Mouse (Mus musculus) lung, postnatal 14 days (tissue): ENCODE measurements around the gene Lrrc8d.
A peak's percentile ranks its signal among the peaks of the same experiment; 100 is the strongest.

Experiments
- DNase-seq: peaks from one replicate; pipeline ENCODE4 v3.0.0; 2021

Lrrc8d gene

DNA sequence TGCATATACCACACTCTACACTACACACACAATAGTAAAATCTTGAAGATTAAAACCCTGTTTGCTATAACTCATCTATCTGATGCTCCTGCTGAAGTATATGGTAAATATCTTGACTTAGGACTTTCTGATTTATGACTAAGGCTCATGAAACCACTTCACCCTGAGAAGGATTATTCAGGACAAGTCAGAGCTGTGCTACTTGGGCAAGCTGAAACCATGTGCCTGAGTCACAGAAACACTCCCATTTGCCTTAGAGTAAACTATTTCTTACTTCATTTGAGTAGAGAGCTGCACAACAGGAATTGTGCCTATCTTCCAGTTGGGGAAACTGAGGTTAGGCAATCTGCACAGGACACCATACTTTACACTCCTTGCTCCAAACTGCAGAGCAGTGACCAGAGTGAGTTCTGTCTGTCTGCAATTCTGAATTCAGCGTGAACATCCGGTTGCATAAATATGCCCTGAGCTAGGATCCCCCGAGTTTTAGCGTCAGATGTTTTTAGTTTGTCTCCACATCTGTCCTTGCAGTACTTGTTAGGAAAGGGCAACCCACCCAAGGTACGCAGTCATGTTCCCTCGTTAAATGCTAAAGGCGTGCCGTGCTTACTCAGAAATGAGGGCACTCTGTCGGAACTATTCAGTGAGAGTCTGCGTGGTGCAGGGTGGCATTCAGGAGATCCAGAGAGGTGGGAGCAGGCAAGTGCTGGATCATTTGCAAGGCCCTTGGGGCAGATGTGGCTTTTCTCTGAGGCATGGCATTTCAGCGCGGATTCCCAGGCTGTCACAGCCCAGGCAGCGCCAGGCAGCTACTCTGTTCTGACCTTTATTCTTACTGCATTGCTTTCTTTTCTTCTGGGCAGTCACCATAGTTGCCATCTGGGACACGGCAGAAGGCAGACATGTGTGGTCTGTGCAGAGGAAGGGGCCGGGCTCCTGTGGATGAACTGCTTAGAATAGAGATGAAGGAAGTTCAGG, 123.0 kb downstream of the Lrrc8d start:
- DNase-seq: no peak

DNA sequence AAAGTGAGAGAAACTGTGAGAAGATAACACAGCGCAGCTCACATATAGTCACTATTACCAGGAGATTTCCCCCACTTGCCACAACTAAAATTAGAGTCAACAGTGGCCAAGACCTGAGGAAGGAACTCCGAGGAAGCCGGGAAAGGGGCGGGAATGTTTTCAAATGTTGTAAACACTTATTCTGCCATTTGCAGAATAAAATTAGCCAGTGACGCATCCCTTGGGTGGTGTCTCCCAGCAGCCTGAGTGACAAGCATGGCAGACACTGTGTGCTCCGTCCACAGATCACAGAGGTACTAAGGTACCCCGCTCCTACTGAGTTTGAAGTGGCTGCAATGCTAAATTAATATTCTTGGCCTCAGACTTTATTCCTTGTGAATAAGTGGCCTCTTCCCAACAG, 124.5 kb downstream of the Lrrc8d start:
- DNase-seq: peak; percentile 65

DNA sequence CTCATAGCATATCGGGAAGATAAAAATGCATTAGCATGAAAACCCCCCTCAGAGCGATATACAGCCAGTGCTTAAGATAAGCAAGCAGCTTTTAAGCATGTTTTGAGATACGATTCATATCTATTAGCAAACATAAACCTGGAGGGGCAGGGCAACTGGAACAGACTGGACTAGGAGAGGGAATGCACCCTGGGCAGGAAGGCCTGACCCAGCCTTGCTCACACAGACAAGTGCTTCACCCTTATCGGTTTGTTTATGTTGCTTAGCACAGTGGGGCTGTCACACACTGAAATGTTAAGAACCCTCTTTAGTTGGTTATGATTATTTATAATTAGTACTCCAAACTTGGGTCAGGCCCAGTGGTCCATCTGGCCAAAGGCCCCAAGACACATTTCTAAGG, 125.1 kb downstream of the Lrrc8d start:
- peak; percentile 37 for DNase-seq

DNA sequence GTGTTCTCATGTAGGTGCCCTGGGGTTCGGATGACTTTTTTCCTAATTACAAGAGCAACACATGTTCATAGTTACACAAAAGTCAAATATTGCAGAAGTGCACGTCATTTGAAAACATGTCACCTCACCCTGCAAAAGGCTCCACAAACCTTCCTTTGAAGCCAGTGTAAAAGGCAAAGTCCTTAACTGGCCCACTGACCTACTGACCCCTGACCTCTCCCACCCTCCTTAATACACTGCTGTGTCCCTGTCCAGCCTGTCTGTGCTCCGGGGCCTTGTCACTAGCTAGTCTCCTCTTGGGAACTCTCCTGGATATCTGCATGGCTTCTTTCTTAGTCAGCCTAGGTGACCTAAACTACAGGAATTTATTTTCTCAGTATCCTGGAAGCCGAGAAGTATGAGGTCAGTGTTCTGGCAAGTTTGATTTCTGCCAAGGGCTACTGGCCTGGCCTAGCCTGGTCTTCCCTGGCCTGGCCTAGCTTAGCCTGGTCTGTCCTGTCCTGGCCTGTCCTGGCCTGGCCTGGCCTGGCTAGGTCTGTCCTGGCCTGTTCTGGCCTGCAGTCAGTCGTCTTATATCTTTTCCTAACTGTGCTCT, 127.2 kb downstream of the Lrrc8d start:
- no peak for DNase-seq

DNA sequence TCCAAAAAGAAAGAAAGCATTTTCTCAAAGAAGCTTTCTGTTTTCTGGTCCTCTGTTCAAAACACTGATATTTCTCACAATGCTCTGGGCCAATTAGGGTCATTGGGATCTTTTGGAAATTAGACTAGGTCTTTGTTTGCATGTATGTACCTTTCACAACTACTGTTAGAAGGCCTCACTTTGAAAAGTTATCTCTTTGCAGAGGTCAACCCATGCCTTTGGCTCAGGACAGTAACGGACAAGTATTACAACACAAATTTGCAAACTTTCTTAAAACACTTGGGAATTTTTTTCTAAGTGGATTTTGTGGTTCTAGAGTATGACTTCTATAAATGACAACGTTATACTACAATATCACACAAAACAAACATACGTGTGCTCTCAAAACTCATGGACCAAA, 128.3 kb downstream of the Lrrc8d start:
- no peak for DNase-seq

DNA sequence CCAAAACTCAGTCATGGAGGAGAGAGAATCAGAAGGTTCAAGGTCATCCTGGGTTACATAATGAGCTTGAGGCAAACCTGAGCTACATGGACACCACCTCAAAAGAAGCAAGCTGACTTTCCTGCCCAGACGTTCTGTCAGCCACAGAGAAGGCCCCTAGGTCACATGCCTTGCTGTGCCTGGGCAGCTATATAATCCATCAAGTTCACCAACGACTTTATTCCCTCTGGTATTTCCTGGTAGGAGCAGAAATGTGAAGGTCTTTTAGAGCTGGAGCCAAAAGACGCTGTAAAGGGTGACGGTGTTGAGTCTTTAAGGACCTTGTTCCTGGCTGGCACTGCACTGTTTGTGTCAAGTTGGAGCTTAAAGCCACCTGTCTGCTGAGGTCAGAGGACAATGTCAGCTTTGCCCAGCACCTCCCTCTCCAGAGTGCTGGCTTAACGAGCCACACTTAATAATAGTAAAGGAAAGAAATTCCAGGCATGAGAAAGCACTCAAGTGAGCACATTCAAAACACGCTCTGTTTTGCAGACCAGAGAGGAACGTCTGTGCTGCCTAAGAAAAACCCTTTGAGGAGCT, 129.3 kb downstream of the Lrrc8d start:
- DNase-seq: no peak

DNA sequence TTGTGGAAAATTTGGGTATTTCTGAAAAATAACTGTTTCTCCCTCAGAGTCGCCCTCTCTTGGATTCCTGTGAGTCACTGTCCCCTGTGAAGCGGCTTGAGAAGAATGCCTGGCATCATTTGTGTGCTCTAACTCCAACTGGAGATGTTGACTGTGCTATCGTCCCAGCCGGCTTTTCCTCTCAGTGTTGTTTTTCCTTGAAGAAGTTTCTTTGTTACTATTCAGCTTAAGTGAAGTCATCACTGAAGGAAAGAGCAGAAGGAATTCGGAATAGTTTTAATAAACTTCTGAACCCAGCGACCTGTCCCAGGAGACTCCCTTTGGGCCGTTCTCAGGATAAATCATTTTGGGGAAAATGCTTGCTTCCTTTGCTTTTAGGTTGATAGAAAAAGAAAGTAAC, 132.4 kb downstream of the Lrrc8d start:
- DNase-seq: no peak

DNA sequence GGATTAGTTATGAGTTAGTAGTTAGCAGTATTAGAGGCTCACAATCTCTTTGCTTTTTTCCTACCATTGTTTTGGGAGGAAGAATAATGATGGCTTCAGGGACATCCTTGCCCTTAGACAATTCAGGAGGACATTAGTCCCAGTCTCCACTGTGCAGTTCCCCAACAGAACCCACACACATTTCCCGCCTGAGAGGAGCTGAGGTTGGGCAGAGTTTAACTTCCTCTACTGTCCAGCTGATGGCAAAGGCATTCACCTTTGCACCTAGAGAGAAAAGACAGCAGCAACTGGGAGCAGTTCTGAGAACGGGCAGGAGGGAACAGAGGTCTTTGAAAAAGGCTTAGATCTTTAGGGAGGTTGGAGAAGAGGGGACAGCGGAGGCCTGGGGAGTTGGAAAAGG, 134.2 kb downstream of the Lrrc8d start:
- DNase-seq: no peak

DNA sequence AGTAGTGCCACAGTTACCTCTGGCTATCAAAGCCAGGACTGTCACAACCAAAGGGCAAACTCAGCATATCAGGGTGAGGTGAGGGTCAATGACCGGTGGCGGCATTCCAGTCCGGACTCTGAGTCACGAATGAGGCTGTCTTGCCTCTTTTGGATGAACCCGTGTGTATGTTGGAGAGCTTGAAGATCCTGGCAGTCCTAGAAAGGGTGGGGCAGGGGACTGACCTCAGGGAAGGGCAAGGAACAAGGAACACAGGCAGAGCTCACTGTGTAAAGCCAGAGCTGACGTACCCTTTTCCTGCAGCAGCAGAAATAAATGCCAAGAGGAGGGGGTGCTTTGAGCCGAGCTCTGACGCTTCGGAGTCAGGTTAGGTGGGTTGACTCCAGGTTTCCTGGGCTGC, 136.2 kb downstream of the Lrrc8d start:
- DNase-seq: no peak

DNA sequence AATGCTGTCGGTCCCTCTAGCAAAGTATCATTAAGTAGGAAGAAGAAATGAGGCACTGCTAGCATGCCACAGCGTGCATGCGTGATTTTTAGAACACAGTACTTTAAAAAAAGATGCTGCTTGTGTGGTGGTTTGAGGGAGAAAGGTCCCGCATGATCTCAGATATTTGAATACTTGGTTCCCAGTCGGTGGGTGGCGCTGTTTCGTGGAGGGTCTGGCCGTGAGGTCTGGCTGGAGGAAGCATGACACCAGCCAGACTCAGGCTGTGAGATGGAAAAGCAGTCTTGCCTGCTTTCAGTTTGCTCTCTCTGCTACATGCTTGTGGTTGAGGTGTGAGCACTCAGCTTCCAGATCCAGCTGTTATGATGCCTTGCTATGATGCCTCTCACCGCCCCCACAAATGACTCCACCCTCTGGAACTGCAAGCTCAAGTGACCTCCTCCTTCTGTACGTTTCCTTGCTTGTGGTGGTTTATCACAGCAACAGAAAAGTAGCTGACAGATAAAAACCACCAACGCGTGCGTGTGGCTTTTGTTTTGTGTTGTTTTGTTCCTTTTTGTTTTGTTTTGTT, 140.1 kb downstream of the Lrrc8d start:
- DNase-seq: no peak

DNA sequence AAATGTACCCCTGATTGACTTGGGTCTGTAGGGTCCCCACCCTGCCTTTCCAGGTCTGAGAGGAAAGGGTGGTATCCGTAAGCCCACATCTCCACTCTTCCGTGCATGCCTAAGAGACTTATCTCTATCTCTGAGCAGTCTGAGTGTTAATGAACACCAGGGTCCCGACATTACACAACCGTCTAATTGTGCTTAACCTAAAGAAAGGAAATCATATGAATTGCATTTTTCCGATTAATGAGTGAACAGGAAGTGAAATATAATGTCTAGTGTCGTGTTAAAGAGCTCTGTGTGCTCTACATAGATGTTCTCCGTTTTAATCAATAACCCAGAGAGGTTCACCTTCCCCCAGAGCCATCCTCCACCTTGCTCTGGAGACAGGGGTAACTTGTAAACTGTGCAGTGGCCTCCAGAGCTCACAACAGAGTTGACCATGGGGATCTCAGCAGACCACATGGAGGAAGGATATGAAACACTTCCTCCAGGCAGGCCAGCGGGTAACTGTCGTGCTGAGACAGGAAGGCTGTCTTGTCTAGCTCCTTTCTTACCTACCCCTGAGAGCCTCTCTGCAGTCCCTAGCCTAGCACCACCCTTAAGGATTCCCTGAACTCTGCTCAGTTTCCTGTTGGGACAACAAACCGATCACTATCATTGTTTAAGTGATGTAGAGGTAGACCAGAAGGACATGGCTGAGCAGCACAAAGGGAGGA, 144.4 kb downstream of the Lrrc8d start:
- no peak for DNase-seq

DNA sequence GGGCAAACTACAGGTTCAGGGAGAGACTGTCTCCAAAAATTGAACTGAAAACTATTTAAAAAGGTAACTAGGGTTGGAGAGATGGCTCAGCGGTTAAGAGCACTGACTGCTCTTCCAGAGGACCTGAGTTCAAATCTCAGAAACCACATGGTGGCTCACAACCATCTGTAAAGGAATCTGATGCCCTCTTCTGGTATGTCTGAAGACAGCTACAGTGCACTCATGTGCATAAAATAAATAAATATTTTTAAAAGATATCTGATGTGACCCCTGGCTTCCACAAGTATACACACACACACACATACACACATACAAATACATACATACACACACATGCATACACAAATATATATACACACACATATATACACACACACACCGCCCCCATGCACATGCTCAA, 145.3 kb downstream of the Lrrc8d start:
- DNase-seq: no peak

DNA sequence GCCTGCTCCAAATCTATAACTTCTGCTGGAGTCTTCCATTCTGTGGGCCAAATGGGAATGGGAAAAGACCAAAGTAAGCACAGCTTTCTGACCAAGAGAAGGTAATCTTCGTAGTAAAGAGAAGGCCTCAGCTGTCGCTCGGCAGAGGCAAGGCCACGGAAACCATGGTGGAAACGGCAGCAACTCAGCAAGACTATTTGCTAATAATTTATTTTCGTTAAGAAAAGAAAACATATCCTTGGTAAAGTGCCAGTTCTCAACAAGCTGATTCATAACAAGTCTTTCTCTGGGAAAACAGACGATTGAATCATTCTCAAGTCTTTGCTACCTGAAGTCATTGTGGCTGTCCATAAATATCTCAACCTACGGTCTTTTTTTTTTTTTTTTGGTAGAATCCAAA, 148.0 kb downstream of the Lrrc8d start:
- DNase-seq: no peak

DNA sequence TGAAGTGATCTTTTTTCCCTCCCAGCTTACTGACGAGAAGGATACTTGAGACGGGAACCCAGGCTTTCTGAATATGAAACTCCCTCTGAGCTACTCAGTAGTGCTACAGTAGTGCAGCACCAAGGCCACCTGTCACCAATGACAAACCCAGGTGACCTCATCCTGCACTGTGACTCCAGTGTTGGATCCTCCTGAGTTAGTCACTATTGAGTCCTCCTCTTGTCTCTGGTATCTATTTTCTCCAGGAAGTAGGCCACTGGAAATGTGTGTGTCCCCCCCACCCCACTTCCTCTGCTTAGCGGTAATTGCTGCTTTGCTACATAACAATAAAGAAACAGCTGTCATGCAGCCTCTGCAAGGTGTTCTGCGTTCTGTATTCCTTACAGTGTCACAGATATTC, 149.5 kb downstream of the Lrrc8d start:
- DNase-seq: no peak

DNA sequence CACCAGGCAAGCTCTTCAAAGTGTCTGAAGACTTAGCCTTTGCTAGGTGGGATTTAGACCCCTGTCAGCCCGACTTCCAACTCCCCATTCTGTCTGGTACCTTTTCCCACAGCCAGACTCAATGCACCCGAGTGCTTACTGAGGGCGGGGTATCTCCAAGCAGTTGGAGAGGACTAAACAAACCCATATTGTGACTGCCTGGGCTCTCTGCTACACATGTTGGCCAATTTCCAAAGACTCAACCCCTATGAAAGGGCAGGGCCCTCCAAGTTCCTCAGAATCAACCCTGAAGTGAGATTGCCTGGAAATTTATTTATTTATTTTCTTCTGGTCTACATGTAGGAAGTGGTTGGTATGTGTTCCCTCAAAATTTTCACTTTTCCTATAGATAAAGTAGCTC, 149.9 kb downstream of the Lrrc8d start:
- no peak for DNase-seq

DNA sequence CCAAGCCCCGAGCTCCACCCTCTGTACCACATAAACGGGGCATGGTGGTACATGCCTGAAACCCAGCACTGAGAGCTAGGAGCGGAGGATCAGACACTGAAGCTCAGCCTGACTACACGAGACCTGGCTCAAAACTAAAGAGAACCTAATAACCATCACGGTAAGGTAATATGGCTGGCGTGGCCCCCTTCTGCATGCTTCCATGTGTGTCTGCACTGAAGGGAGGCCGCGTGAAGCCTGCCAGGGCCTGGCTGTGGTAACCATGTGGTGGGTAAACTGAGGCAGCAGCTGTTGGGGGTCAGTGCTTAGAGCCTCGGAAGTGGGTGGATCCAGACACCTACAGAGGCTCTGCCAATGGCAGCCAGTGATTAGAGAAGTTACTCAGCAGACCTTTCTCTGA, 153.5 kb downstream of the Lrrc8d start:
- DNase-seq: no peak

DNA sequence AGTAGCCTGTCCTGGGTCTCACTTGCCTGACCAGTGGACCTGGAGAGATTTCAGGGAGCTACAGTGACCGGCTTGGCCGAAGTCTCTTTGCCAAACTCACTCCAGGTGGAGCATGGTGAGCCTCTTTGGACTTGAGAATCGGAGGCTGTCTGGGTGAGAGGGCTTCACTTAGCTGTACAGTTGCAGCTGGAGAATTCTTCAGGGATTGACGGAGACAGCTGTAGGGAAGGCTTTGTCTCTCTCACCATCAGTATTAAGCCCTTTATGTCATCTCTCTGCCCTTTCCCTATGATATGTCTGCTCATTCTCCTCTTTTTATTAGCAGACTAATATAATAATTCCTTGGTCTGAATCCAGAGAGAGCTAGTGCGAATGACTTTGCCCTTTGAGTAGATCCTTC, 157.7 kb downstream of the Lrrc8d start:
- DNase-seq: no peak

DNA sequence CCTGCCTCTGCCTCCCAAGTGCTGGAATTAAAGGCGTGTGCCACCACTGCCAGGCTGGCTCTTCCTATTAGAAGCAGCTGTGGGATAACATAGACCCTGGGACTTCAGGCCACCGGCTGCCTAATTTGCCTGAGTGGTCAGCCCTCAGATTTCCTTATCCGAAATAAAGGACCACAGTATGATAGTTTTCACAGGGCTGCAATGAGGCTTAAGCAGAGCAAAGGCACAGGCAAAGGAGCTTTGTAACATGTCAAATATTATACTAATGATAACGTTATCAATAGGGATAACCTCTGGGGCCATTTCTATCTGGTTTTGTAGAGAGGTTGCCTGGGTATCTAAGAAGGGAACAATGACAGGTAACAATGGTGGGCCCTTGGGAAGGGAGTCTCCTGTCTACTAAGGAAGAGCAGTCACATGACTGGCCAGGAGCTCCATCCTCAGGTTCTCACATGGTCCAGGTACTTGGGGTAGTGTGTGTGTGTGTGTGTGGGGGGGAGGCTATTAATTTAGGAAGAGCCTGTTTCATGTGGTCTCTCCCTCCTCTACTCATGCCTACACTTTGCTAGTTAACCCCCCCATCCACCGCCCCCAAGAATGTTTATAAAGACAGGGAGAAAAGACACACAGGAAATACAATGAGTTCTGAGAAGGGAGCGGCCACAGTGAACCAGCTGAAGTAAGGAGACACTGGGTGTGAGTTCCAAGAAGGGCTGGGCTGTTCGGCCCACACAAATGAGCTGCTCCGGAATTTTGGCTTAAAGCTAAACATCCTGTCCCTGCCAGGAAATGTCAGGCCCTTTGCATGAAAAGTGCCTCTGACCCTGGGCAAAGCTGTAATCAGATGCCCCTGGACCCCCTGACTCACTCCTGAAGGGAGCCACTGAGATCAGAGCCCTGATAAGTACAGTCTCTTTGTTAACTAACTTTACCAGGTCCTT, 159.3 kb downstream of the Lrrc8d start:
- DNase-seq: peak; percentile 70

DNA sequence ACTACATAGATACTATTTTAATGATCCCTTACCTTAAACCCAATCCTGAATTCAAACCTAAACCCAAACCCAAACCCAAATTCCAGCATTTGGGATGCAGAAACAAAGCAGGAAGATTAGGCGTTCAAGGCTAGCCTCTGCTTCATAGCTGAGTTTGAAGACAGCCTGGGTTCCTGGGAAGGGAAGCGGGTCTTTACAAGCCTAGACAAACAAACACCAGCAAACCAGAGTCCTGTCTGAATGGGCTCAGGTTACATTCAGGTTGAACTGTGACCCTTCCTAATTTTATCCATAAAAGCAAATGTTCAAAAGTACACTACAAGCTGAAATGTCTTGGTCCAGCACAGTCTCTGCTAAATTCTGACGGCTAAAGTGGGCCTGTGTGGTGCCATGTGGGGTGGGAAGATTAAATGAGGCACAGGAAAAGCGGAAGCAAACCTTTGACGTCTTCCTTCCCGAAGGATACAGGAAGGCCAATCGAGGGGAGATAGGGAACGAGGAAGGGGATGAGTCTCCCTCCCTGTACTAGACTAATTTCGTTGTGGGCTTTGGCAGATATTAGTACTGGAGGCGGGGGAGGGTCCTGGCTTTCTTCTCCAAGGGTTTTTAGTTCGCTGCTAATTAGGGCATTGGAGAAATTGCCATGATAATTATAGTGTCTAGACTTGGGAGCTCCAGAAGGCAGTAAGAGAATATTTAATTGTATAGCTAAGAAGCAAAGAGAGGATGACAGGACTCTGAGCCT, 160.1 kb downstream of the Lrrc8d start:
- no peak for DNase-seq

DNA sequence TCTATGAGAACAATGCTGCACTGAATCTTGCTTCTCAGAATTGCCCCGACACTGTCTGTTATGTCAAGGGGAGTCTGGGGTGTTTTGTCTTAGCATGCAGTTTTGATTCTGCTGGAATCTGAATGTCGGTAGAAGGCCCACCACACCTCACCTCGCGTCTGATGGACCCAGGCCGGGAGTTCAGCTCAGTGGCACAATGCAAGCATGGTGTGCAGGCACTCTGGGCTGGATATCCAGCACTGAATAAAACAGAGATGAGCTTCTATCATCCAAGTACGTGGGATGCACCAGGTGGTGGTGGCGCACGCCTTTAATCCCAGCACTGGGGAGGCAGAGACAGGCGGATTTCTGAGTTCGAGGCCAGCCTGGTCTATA, 160.7 kb downstream of the Lrrc8d start:
- no peak for DNase-seq

DNA sequence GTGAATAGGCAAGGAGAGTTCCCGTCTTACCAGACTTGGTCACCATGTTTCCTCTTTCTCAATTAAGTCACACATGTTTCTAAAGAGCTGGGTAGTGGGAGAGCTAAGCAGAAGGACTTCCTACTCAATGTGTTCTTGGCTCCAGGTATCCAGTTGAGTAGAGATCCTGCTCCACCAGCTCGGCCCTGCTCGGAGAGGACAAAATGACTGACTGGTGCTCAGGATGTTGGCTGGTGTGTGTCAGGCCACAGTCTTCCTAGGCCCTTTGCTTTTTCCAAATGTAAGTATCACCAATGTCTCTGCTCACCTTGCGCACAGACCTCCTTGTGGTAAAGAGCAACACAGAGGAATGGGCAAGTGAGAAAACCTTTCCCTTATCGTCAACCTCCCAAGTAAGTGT, 161.8 kb downstream of the Lrrc8d start:
- DNase-seq: no peak
